Mouse (Mus musculus): Measurements from ENCODE around the gene Olfr1391.
"Not testable (repeated sequence)": the region's sequence is repeated elsewhere in the genome, so short reads cannot be mapped to it uniquely, and the experiment has no call there.

The Olfr1391 gene

DNA sequence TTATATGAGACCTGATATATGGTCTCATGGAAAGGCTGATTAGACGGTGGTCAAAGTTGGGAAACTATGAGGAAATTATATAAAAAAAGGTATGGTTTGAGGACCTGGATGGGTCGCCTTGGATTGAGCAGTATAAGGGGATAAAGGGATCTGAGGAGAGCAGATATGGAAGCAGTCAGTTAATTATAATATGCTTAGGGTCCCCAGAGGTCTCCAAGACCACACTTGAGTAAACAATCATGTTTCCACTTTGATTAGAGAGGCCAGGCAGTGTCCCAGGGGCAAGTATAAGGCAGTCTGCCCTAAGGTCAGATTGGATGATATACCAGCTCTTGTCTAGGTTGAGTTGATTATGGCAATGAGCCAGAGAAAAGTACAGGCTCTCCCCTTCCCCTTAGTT lies at the start of gene Olfr1391:
Gene Olfr1391, plus strand, starts transcription at position 301 of the 400 bp plus-strand sequence.
- DNase-seq (ENCODE audit: low spot score in 2 of 2): no peak

DNA sequence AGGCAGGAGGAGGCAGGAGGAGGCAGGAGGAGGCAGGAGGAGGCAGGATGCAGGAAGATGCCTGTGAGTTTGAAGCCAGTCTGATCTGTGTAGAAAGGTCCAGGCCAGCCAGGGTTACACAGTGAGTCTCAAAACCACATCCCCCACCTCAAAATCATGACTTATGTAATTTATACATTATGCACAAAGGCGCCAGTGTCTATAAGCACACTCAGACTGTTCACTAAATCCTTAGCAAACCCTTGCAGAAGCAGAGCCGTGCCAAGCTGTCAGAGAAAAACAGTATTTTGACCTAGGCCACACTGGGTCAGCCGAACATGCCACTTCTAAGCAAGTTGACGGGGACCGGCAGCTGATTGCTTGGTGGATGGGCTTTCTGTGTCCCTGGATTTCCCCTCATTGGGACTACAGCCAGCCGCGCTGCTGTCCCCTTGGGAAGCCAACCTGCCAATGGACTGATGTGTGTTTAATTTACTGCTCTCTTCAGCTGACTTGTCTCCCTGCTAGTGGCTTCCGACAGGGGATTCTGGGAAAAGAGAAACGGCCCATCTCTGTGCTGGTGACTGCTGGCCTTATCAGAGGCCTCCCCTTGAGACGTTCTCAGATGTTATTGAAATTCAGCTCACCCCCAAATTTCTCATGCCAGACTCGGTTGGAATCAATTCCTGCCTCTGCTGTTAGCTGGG lies 48.6 kb upstream of the Olfr1391 start:
- no peak for DNase-seq (ENCODE audit: low spot score in 2 of 2)

DNA sequence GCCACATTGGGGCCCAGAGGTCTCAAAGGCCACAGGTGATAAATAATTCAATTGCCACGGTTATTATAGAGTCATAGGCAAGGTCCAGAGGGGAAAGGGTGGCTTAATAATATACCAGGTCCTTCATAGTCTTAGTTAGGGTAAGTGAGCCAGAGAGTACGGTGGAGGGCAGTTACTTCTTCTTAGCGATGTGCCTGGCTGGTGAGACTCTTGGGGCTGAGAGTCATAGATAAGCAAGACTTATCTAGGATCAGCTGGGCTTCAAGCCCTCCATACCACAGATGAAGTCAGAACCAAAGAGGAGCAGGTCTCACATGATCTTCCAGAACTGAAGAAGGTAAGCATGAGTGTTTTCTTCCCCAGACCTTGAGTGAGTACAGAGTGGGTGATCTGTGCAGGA lies 44.3 kb upstream of the Olfr1391 start, which contains the start of gene Olfr1393:
Gene Olfr1393, plus strand, starts transcription at position 83 of the 400 bp plus-strand sequence.
- no peak for DNase-seq (ENCODE audit: low spot score in 2 of 2)

DNA sequence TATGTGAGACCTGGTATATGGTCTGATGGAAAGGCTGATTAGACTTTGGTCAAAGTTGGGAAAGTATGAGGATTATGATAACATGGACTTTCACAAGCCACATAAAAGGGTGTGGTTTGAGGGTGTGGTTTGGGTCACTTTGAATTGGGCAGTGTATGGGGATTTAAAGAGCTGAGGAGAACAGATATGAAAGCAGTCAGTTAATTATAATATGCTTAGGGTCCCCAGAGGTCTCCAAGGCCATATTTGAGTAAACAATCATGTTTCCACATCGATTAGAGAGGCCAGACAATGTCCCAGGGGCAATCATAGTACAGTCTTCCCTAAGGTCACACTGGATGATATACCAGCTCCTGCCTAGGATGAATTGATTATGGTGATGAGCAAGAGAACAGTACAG lies 37.6 kb upstream of the Olfr1391 start, which contains the start of gene Olfr1392:
Gene Olfr1392, plus strand, starts transcription at position 301 of the 400 bp plus-strand sequence.
- not testable (repeated sequence) for DNase-seq (ENCODE audit: low spot score in 2 of 2)

DNA sequence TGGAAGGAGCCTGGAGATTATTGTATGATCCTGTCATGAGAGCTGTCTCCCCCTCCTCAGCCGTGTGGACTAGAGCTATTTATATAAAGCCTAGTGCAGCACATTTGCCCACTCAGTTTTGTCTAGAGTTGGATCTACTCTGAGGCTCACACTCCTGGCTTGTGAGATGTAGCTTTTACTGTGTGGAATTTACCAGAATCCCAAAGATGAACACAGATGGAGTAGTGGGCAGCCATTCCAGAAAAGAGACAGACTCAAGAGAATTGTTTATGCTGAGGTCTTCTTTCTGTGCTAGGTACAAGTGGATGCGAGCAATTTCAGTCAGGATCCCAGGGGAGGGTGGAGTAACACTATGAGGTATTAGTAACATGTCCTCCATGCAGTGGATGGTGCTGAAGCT lies 35.3 kb upstream of the Olfr1391 start:
- DNase-seq (ENCODE audit: low spot score in 2 of 2): peak in 1 of 2 experiments; percentile 25

DNA sequence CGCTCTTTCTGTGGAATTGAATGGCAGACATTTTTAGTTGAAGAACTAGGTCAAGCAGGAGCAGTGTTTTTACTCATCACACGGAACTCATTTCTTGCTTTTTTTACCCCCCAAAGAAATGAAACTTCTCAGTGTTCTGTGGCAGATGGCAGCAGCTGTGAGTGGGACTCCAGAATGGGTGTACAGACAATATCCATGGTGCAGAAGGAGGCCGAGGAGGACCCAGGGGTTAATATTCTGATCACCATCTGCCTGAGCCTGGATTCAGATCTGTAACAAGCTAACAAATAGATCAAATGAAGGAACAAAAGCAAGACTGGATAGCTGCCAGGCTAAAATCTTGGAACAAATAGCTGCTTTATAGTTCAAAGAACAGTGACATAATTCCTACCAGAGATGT lies 29.8 kb upstream of the Olfr1391 start:
- DNase-seq (ENCODE audit: low spot score in 2 of 2): no peak

DNA sequence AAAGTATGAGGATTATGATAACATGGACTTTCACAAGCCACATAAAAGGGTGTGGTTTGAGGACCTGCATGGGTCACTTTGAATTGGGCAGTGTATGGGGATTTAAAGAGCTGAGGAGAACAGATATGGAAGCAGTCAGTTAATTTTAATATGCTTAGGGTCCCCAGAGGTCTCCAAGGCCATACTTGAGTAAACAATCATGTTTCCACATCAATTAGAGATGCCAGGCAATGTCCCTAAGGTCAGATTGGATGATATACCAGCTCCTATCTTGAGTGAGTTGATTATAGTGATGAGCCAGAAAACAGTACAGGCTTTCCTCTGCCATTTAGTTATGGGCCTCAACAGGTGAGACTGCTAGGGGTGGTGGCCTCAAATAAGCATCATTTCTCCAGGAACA lies 18.1 kb upstream of the Olfr1391 start, which contains the start of gene Olfr10:
Gene Olfr10, plus strand, starts transcription at position 301 of the 400 bp plus-strand sequence.
- no peak for DNase-seq (ENCODE audit: low spot score in 2 of 2)

DNA sequence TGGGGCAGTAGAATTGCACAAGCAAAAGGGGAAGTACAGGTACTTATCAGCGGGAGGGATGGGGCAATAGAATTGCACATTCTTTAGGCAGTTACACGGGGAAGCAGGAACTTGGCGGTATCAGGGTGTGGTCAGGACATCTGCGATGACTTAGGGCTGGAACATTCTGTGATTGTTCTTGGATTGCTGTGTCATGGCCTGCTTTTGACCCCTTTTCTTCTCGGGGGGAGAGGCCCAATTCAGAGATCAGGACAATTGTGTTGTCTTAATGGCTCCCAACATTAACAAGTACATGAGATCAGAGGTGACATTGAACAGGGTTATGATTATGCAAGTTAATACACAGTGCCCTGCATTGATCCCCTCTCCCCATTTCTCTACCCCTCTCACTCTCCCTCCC lies 14.0 kb upstream of the Olfr1391 start:
- DNase-seq (ENCODE audit: low spot score in 2 of 2): not testable (repeated sequence)

DNA sequence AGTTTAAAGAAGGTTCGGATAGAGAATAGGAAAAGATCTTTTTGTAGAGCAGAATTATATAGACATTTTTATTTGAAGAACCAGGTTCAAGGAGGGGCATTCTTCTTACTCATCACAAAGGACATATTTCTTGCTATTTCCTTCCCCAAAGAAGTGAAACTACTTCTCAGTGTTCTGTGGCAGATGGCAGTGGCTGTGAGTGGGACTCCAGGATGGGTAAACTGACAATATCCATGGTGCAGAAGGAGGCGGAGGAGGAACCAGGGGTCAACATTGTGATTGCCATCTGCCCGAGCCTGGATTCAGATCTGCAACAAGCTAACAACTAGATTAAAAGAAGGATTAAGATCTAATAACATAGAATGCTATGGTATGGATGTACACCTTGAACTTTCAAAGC lies 4.2 kb downstream of the Olfr1391 start:
- no peak for DNase-seq (ENCODE audit: low spot score in 2 of 2)

DNA sequence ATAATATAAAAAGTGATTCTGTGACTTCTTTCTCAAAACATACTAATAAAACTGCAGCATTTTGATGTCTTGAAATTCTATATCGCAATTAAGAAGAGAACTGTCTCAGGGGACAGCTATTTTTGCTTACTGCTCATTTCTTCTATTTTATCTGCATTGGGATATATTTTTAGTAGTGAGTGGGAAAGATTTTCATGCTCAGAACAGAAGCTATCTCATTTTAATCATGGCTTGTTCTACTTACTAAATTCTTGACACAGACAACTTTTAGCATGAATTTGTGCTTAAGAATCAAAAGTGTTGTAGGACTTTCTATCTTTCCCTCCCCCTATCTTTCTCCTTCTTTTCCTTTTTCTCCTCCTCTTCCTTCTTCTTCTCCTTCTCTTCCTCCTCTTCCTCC lies 7.1 kb downstream of the Olfr1391 start:
- no peak for DNase-seq (ENCODE audit: low spot score in 2 of 2)

DNA sequence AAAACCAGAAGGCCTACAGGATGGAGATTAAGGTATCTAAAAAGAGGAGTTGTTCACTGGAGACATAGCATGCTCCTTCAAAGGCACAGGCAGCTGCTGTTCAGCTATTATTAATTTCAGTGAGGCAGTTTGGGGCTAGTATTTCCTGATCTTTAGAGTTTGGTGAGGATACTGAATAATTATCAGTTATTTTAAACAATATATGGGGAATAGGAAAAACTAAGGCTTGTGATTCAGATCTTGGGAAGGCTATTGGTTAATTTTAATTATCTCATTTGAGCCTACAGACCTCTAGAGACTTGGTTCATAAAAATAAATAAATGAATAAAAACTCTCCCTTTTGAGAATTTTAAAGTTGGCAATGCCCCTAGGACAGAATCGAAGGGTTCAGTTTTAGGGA lies 12.3 kb downstream of the Olfr1391 start, which contains the start of gene Olfr1390:
Gene Olfr1390, plus strand, starts transcription at position 301 of the 400 bp plus-strand sequence.
- no peak for DNase-seq (ENCODE audit: low spot score in 2 of 2)

DNA sequence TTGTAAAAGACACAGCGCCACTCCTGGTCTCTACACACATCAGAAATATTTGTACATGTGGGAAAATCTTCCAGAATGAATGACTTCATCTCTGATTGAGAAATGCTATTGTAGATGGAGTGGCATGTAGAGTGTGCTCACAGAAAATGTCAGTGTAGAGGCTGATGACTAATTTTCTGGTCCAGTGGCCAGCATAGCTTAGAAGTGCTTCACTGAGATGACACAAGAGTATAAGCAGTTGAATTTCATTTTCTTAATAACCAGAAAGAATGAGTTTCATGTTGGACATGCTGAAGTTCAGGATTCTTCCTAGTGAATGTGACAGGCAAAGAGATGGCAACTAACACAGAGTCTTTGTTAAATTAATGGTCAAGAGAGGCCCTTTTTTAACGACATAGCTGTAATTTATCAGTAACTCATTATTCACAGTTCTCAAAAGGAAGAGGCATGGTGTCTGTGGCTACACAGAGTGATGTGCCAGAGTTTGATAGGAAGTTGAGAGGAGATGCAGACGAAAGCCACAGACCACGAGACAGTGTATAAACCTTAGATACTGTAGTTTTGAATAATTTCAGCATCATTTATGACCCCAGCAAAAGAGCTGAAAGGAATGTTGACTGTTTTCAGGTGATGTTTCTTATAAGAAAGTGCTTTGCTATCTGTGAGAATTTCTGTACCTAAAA lies 14.7 kb downstream of the Olfr1391 start:
- DNase-seq (ENCODE audit: low spot score in 2 of 2): no peak
